Mouse (Mus musculus) right cerebral cortex, adult 2 months (tissue): ENCODE measurements around the gene 1700001P01Rik.

Source experiments
- DNase-seq, 2 experiments: peaks; one replicate each; pipeline ENCODE4 v3.0.0; 2021 to 2022; ENCODE audit warnings: low spot score in 2 of 2

Gene 1700001P01Rik

GRCm38 (mm10) chr11:97775808-97776496, at the start of gene 1700001P01Rik:
TSS of gene 1700001P01Rik (minus strand) at chr11:97775918.
- DNase-seq = no peak

GRCm38 (mm10) chr11:97825295-97825694, 49.6 kb upstream of the 1700001P01Rik start:
- peak in 1 of 2 experiments; percentile 30 for DNase-seq

- DNase-seq = no peak
Observed at GRCm38 (mm10) chr11:97824895-97825294, 49.2 kb upstream of the 1700001P01Rik start.

- DNase-seq = no peak
Observed at GRCm38 (mm10) chr11:97824168-97824567, 48.5 kb upstream of the 1700001P01Rik start.

- DNase-seq = no peak
Observed at GRCm38 (mm10) chr11:97822840-97823603, 47.3 kb upstream of the 1700001P01Rik start.

GRCm38 (mm10) chr11:97821401-97822064, 45.8 kb upstream of the 1700001P01Rik start:
- DNase-seq = no peak

- DNase-seq = no peak
Observed at GRCm38 (mm10) chr11:97820840-97821239, 45.1 kb upstream of the 1700001P01Rik start.

GRCm38 (mm10) chr11:97819923-97820322, 44.2 kb upstream of the 1700001P01Rik start:
- DNase-seq = no peak

- no peak for DNase-seq
Observed at GRCm38 (mm10) chr11:97819102-97819501, 43.4 kb upstream of the 1700001P01Rik start.

GRCm38 (mm10) chr11:97818571-97818970, 42.9 kb upstream of the 1700001P01Rik start:
- DNase-seq = no peak

- DNase-seq = no peak
Observed at GRCm38 (mm10) chr11:97818003-97818402, 42.3 kb upstream of the 1700001P01Rik start.

GRCm38 (mm10) chr11:97817379-97817778, 41.7 kb upstream of the 1700001P01Rik start:
- no peak for DNase-seq

- DNase-seq = no peak
Observed at GRCm38 (mm10) chr11:97816916-97817315, 41.2 kb upstream of the 1700001P01Rik start.

- no peak for DNase-seq
Observed at GRCm38 (mm10) chr11:97816176-97816575, 40.5 kb upstream of the 1700001P01Rik start.

GRCm38 (mm10) chr11:97815736-97816135, 40.0 kb upstream of the 1700001P01Rik start:
- DNase-seq = no peak

GRCm38 (mm10) chr11:97813746-97814515, 38.2 kb upstream of the 1700001P01Rik start:
- DNase-seq = no peak

- no peak for DNase-seq
Observed at GRCm38 (mm10) chr11:97813085-97813484, 37.4 kb upstream of the 1700001P01Rik start.

- DNase-seq = peak in 1 of 2 experiments; percentile 47
Observed at GRCm38 (mm10) chr11:97812491-97812921, 36.8 kb upstream of the 1700001P01Rik start.

GRCm38 (mm10) chr11:97811569-97812362, 36.0 kb upstream of the 1700001P01Rik start:
- no peak for DNase-seq

GRCm38 (mm10) chr11:97810970-97811369, 35.3 kb upstream of the 1700001P01Rik start:
- no peak for DNase-seq

- DNase-seq = no peak
Observed at GRCm38 (mm10) chr11:97810356-97810755, 34.6 kb upstream of the 1700001P01Rik start.
